9 mouse cellular contexts compared by ENCODE assay signal in the genomic region with DNA sequence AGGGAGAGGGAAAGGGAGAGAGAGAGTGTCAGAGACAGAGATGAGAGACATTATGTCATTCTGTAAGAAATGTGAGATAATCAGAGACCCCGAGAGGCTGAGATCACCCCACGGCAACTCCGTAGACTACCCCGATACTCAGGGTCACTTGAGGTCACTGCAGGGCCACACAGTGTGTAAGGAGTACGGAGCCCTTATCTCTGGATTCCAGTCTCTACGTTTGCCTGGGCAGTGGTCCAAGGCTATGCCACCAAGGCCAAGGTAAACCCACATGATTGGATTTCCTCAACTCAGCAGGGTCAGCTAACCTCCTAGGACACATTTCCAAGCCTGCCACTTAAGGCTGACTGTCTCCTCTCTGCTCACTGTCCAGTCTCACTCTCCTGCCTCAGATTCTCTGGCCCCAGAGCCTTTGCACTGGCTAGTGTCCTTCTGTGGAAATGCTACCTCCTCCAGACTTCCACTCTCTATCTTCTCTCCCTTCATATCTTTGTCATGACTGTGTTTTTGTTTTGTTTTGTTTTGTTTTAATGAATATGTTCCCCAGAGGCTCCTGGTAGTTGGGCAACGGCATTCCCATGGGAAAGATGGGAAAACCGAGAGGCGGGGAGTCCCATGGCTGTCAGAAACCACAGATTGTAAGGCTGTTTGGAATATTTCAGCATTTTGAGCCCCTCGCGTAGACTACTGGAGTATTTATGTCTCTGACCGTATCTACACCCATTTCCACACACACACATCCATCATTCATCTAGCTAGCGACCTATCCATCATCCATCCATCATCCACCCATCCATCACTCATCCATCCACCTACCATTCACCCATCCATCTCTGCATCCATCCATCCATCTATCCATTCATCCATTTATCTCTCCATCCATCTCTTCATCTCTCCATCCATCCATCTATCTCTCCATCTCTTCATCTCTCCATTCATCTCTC. TPM values are rescaled to one million over a fixed set of nuclear protein-coding genes. Genes with fewer than 3 reads are reported as not detected.
DNase-seq lines count a peak whose midpoint lies in the region; ATAC-seq and TF ChIP-seq lines count a peak whose summit lies in the region.
"Had no signal": no experiment of that assay in that cellular context is flagged by ENCODE, and none has a peak within 500 bp of the region (broad histone marks: within the 10 kb centered on the region; RNA-seq: fewer than 3 reads in every experiment).

No protein-coding gene starts in this region.

- WGBS in cerebellum, adult 2 months, result 67% methylated on average over 13 of the region's 13 CpGs
- WGBS in intestine, embryonic 15.5 days, result 73% methylated on average over 13 of the region's 13 CpGs

- DNase-seq in cerebellum, postnatal 25 days, result peak; percentile 36 to 60
- no peak for DNase-seq in cerebellum, adult 2 months
- peak; percentile 88 for DNase-seq in adrenal gland, postnatal 10 days
- DNase-seq in heart, postnatal 25 days (ENCODE audit: low spot score), result peak; percentile 70
- no peak for DNase-seq in left cerebral cortex, postnatal 36 days (ENCODE audit: low spot score in 2 of 2)
- DNase-seq: B cell, adult 2 months had no signal

- TF ChIP-seq CTCF in cerebellum, adult 2 months (IDR thresholded peaks at IDR 0.05; ENCODE audit: borderline replicate concordance, insufficient read depth, low read depth, low read length), result no peak

- H3K4me1 ChIP-seq in cerebellum, adult 2 months (ENCODE audit: control insufficient read depth, insufficient read depth, low read length), result peaks cover 80% of the 10 kb centered on the region
- H3K4me1 ChIP-seq in intestine, embryonic 15.5 days (replicated peaks), result peaks cover 50% of the 10 kb centered on the region

- H3K27ac ChIP-seq in cerebellum, adult 2 months (ENCODE audit: insufficient read depth, low read length), result no peak overlapping the region
- no peak overlapping the region for H3K27ac ChIP-seq in intestine, embryonic 15.5 days

- no peak for TF ChIP-seq POLR2A in cerebellum, adult 2 months (IDR thresholded peaks at IDR 0.05; ENCODE audit: borderline replicate concordance, insufficient read depth, low read length)

- H3K4me2 ChIP-seq in intestine, embryonic 15.5 days (replicated peaks), result no peak overlapping the region

- no peak overlapping the region for H3K4me3 ChIP-seq in cerebellum, adult 2 months (replicated peaks; ENCODE audit: insufficient read depth, low read depth, low read length)
- H3K4me3 ChIP-seq in intestine, embryonic 15.5 days (replicated peaks), result no peak overlapping the region

- H3K36me3 ChIP-seq in intestine, embryonic 15.5 days, result no peaks in the 10 kb centered on the region

- intact Hi-C loops in heart, postnatal 25 days (cut with DNase I), result no loop called here
- intact Hi-C loops in left cerebral cortex, postnatal 36 days (cut with DNase I), result no loop called here

- no peaks in the 10 kb centered on the region for H3K9me3 ChIP-seq in intestine, embryonic 15.5 days

- peak; percentile 83 for ATAC-seq in megakaryocyte progenitor cell, adult 5-6 weeks (replicated peaks; ENCODE audit: poor library complexity)
- no peak for ATAC-seq in intestine, embryonic 15.5 days
- ATAC-seq in CD4-positive, CD25-positive, alpha-beta regulatory T cell, adult 4 months, result no peak

- no peak overlapping the region for H3K9ac ChIP-seq in intestine, embryonic 15.5 days

- H3K27me3 ChIP-seq in cerebellum, adult 2 months (ENCODE audit: control insufficient read depth, insufficient read depth, low read length), result no peaks in the 10 kb centered on the region
- no peaks in the 10 kb centered on the region for H3K27me3 ChIP-seq in intestine, embryonic 15.5 days (replicated peaks)

RNA-seq across cellular contexts. Expression of a gene that starts 33.8 kb away (rescaled TPM):
- polyA plus RNA-seq in cerebellum, adult 2 months (2012; rRNA removed), result not detected in 2 replicates
- not detected for total RNA-seq in adrenal gland, postnatal 10 days (2021)
- total RNA-seq in heart, postnatal 25 days (2021), result not detected
- 0.12 TPM in 1 of 2 replicates, not detected in the other for total RNA-seq in megakaryocyte progenitor cell, adult 5-6 weeks (2015)
- not detected in 2 replicates for total RNA-seq in megakaryocyte progenitor cell, adult 5-6 weeks (2017)
- polyA plus RNA-seq in intestine, embryonic 15.5 days (2015; fragmentation: Nextera tagmentation; extraction: Ambion mirVana), result not detected in 2 replicates
- not detected for polyA plus RNA-seq in CD4-positive, CD25-positive, alpha-beta regulatory T cell, adult 4 months (2017; shearing (Covaris generic))
- not detected for total RNA-seq in left cerebral cortex, postnatal 36 days (2021)

RNA-seq across cellular contexts. Expression of a gene that starts 42.6 kb away (rescaled TPM):
- polyA plus RNA-seq in cerebellum, adult 2 months (2012; rRNA removed), result 17.7 and 21.6 TPM in 2 replicates
- total RNA-seq in adrenal gland, postnatal 10 days (2021), result 10 to 100 TPM; 12.0 to 14.3 TPM
- 10 to 100 TPM; 18.5 to 25.3 TPM for total RNA-seq in heart, postnatal 25 days (2021)
- 19.6 and 20.7 TPM in 2 replicates for total RNA-seq in megakaryocyte progenitor cell, adult 5-6 weeks (2015)
- 11.8 and 12.3 TPM in 2 replicates for total RNA-seq in megakaryocyte progenitor cell, adult 5-6 weeks (2017)
- 4.6 and 4.7 TPM in 2 replicates for polyA plus RNA-seq in intestine, embryonic 15.5 days (2015; fragmentation: Nextera tagmentation; extraction: Ambion mirVana)
- under 1 TPM in 1 of 2 experiments, not detected in 1; 0.25 TPM for polyA plus RNA-seq in CD4-positive, CD25-positive, alpha-beta regulatory T cell, adult 4 months (2017; shearing (Covaris generic))
- 10 to 100 TPM; 26.2 to 37.5 TPM for total RNA-seq in left cerebral cortex, postnatal 36 days (2021)

RNA-seq across cellular contexts. Expression of a gene that starts 44.9 kb away (rescaled TPM):
- 199 and 206 TPM in 2 replicates for polyA plus RNA-seq in cerebellum, adult 2 months (2012; rRNA removed)
- 10 to 100 TPM; 48.9 to 56.5 TPM for total RNA-seq in adrenal gland, postnatal 10 days (2021)
- 10 to 100 TPM; 58.4 to 62.8 TPM for total RNA-seq in heart, postnatal 25 days (2021)
- total RNA-seq in megakaryocyte progenitor cell, adult 5-6 weeks (2015), result 41.5 and 52.4 TPM in 2 replicates
- 18.0 and 27.9 TPM in 2 replicates for total RNA-seq in megakaryocyte progenitor cell, adult 5-6 weeks (2017)
- 58.0 and 76.0 TPM in 2 replicates for polyA plus RNA-seq in intestine, embryonic 15.5 days (2015; fragmentation: Nextera tagmentation; extraction: Ambion mirVana)
- 10 to 100 TPM; 45.0 to 70.1 TPM for polyA plus RNA-seq in CD4-positive, CD25-positive, alpha-beta regulatory T cell, adult 4 months (2017; shearing (Covaris generic))
- total RNA-seq in left cerebral cortex, postnatal 36 days (2021), result 10 to 100 TPM; 78.7 to 84.5 TPM

RNA-seq across cellular contexts. Expression of a gene that starts 45.1 kb away (rescaled TPM):
- polyA plus RNA-seq in cerebellum, adult 2 months (2012; rRNA removed), result 8.5 and 8.7 TPM in 2 replicates
- total RNA-seq in adrenal gland, postnatal 10 days (2021), result 1 to 10 TPM; 8.0 to 8.3 TPM
- total RNA-seq in heart, postnatal 25 days (2021), result 1 to 10 TPM; 2.9 to 3.4 TPM
- total RNA-seq in megakaryocyte progenitor cell, adult 5-6 weeks (2015), result 30.3 and 31.8 TPM in 2 replicates
- 32.2 and 33.1 TPM in 2 replicates for total RNA-seq in megakaryocyte progenitor cell, adult 5-6 weeks (2017)
- 17.1 and 18.8 TPM in 2 replicates for polyA plus RNA-seq in intestine, embryonic 15.5 days (2015; fragmentation: Nextera tagmentation; extraction: Ambion mirVana)
- polyA plus RNA-seq in CD4-positive, CD25-positive, alpha-beta regulatory T cell, adult 4 months (2017; shearing (Covaris generic)), result 10 to 100 TPM in 1 of 2 experiments, 1 to 10 TPM in 1; 8.7 to 12.7 TPM
- 1 to 10 TPM; 8.8 to 9.2 TPM for total RNA-seq in left cerebral cortex, postnatal 36 days (2021)

Comparison
In these comparisons a context has a peak if more than half of its experiments do, and no peak if none do; other contexts are left out.
1. DNase-seq: peak in cerebellum, postnatal 25 days (2 of 2), adrenal gland, postnatal 10 days (single experiment) and heart, postnatal 25 days (single experiment); none in cerebellum, adult 2 months (0 of 2) and left cerebral cortex, postnatal 36 days (0 of 2).